Mouse (Mus musculus): ENCODE measurements around the gene Rps18. TPM values are rescaled to one million over a fixed set of nuclear protein-coding genes. Genes with fewer than 3 reads are reported as not detected.
A peak's percentile ranks its signal among the peaks of the same experiment; 100 is the strongest.

Rps18 gene
- polyA plus RNA-seq, 1 experiment from 2014 or later = 904 TPM

DNA sequence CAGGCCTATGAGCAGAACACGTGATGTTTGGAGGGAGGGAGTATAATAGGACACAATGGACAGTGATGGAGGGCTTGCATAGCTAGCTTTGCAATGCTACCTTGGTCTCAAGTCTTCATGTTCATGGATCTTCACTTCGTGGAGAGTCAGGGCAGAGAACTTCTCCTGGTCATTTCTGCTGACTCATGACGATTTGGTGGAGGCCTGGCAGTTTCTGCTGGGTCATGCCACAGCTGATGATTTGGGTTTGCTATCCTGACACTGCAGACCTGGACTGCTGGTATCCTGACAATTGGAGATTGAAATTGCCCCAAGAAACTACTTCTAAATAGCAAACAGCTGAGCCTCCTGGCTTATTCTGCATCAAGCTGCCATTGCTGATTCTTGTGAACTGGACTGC, 17.8 kb upstream of the Rps18 start:
- ATAC-seq (ENCODE audit: low read depth) = no peak
- H3K4me2 ChIP-seq (ENCODE audit: low read depth, low read length) = no peak overlapping the region
- H3K4me1 ChIP-seq (ENCODE audit: control insufficient read depth, low read depth, low read length) = peaks cover 4% of the 10 kb centered on the region
- no peak overlapping the region for H3K4me3 ChIP-seq (ENCODE audit: low read depth, low read length)
- WGBS (ENCODE audit: insufficient replicate concordance) = 36% methylated on average over 3 of the region's 3 CpGs
- H3K36me3 ChIP-seq (ENCODE audit: control insufficient read depth, insufficient read depth) = no peaks in the 10 kb centered on the region
- no peak overlapping the region for H3K9ac ChIP-seq (ENCODE audit: low read depth, low read length)
- H3K9me3 ChIP-seq (replicated peaks; ENCODE audit: control insufficient read depth, low read length) = no peaks in the 10 kb centered on the region
- peaks cover 11% of the 10 kb centered on the region for H3K27me3 ChIP-seq (ENCODE audit: control insufficient read depth, insufficient read depth, low read depth, low read length)
- H3K27ac ChIP-seq (ENCODE audit: low read length) = no peak overlapping the region

GRCm38 (mm10) chr17:33972691-33973090, 16.9 kb upstream of the Rps18 start:
- no peak overlapping the region for H3K4me2 ChIP-seq (ENCODE audit: low read depth, low read length)
- ATAC-seq (ENCODE audit: low read depth) = no peak
- no peaks in the 10 kb centered on the region for H3K36me3 ChIP-seq (ENCODE audit: control insufficient read depth, insufficient read depth)
- no peaks in the 10 kb centered on the region; the same call in none of the 2 replicates for H3K4me1 ChIP-seq (ENCODE audit: control insufficient read depth, low read depth, low read length)
- no peak overlapping the region for H3K9ac ChIP-seq (ENCODE audit: low read depth, low read length)
- H3K27me3 ChIP-seq (ENCODE audit: control insufficient read depth, insufficient read depth, low read depth, low read length) = peaks cover 2% of the 10 kb centered on the region
- H3K9me3 ChIP-seq (replicated peaks; ENCODE audit: control insufficient read depth, low read length) = no peaks in the 10 kb centered on the region
- no peak overlapping the region for H3K27ac ChIP-seq (ENCODE audit: low read length)
- 0% methylated on average over 1 of the region's 1 CpGs for WGBS (ENCODE audit: insufficient replicate concordance)
- no peak overlapping the region for H3K4me3 ChIP-seq (ENCODE audit: low read depth, low read length)

DNA sequence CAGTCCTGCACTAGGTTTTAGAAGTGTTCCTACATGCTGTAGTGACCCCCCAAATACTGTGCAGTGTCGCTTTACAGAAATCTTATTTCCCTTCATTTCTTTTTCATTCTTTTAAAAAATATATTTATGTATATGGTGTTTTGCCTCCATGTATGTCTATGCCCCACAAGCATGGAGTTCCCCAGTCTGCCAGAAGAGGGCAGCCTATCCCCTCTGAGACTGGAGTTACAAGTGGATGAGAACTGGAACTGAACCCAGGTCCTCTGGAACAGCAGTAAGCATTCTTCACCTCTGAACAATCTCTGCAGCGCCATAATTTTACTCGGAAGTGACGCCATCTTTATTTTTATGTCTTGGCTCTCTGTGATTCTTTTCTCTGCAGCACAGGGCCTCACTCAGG, 13.6 kb upstream of the Rps18 start:
- H3K27ac ChIP-seq (ENCODE audit: low read length) = no peak overlapping the region
- no peak overlapping the region for H3K4me2 ChIP-seq (ENCODE audit: low read depth, low read length)
- no peak overlapping the region for H3K4me3 ChIP-seq (ENCODE audit: low read depth, low read length)
- H3K36me3 ChIP-seq (ENCODE audit: control insufficient read depth, insufficient read depth) = peaks cover 4% of the 10 kb centered on the region; the same call in 1 of the 2 replicates
- 69% methylated on average over 4 of the region's 4 CpGs for WGBS (ENCODE audit: insufficient replicate concordance)
- no peaks in the 10 kb centered on the region for H3K27me3 ChIP-seq (ENCODE audit: control insufficient read depth, insufficient read depth, low read depth, low read length)
- no peaks in the 10 kb centered on the region for H3K9me3 ChIP-seq (replicated peaks; ENCODE audit: control insufficient read depth, low read length)
- H3K9ac ChIP-seq (ENCODE audit: low read depth, low read length) = no peak overlapping the region
- H3K4me1 ChIP-seq (ENCODE audit: control insufficient read depth, low read depth, low read length) = no peaks in the 10 kb centered on the region; the same call in 1 of the 2 replicates
- no peak for ATAC-seq (ENCODE audit: low read depth)

- ATAC-seq (ENCODE audit: low read depth) = peak; percentile 42; the same call in 1 of the 2 replicates
- H3K36me3 ChIP-seq (ENCODE audit: control insufficient read depth, insufficient read depth) = peaks cover 6% of the 10 kb centered on the region; the same call in 1 of the 2 replicates
- H3K4me1 ChIP-seq (ENCODE audit: control insufficient read depth, low read depth, low read length) = no peaks in the 10 kb centered on the region; the same call in 1 of the 2 replicates
- no peak overlapping the region for H3K9ac ChIP-seq (ENCODE audit: low read depth, low read length)
- H3K27me3 ChIP-seq (ENCODE audit: control insufficient read depth, insufficient read depth, low read depth, low read length) = no peaks in the 10 kb centered on the region
- H3K4me3 ChIP-seq (ENCODE audit: low read depth, low read length) = no peak overlapping the region
- WGBS (ENCODE audit: insufficient replicate concordance) = 29% methylated on average over 5 of the region's 5 CpGs
- H3K4me2 ChIP-seq (ENCODE audit: low read depth, low read length) = no peak overlapping the region
- H3K27ac ChIP-seq (ENCODE audit: low read length) = no peak overlapping the region
- H3K9me3 ChIP-seq (replicated peaks; ENCODE audit: control insufficient read depth, low read length) = no peaks in the 10 kb centered on the region
Measured at GRCm38 (mm10) chr17:33968927-33969326, 13.1 kb upstream of the Rps18 start.

- Histone ChIP-seq H3K4me3 (ENCODE audit: low read depth, low read length) (no peak overlapping the region), H3K36me3 (ENCODE audit: control insufficient read depth, insufficient read depth) (peaks cover 7% of the 10 kb centered on the region; the same call in 1 of the 2 replicates), H3K4me2 (ENCODE audit: low read depth, low read length) (no peak overlapping the region), H3K4me1 (ENCODE audit: control insufficient read depth, low read depth, low read length) (no peaks in the 10 kb centered on the region; the same call in 1 of the 2 replicates), H3K27me3 (ENCODE audit: control insufficient read depth, insufficient read depth, low read depth, low read length) (no peaks in the 10 kb centered on the region), H3K27ac (ENCODE audit: low read length) (no peak overlapping the region), H3K9me3 (replicated peaks; ENCODE audit: control insufficient read depth, low read length) (no peaks in the 10 kb centered on the region), H3K9ac (ENCODE audit: low read depth, low read length) (no peak overlapping the region)
- ATAC-seq (ENCODE audit: low read depth) = peak; percentile 67
- under 1% methylated on average over 9 of the region's 9 CpGs for WGBS (ENCODE audit: insufficient replicate concordance)
Measured at GRCm38 (mm10) chr17:33968489-33968888, 12.7 kb upstream of the Rps18 start.

DNA sequence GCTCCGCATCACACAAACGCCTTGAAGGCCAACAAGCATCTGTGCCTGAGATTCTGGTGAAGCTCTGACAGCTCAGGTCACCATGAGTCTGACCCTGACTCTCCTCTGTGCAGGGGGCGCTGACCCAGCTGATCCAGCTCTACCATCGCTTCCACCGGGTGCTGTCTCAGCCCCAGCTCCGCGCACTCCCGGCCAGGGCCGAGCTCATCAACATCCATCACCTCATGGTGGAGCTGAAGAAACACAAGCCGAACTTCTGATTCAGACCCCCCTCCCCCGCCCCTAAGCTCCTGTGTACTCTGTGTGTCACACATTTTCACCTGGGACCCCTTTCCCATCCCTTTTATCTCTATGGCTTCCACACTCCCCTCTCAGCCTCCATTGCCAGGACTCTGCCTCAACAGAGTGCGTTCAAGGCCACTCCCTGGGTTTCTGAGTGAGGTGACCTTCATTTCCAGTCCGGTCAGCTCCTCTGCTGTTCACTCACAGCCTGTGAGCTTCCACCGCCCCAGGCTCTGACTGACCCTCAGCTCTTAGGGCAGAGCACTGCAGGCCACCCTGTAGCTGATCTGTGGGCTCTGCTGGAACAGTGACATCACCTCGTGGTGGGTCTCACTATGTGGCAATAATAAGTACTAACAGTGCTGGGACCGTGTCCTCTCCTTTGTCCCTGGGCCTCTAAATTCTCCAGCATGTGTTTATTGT, 10.2 kb upstream of the Rps18 start:
- ATAC-seq (ENCODE audit: low read depth) = no peak
- Histone ChIP-seq H3K4me2 (ENCODE audit: low read depth, low read length) (no peak overlapping the region), H3K4me3 (ENCODE audit: low read depth, low read length) (no peak overlapping the region), H3K9me3 (replicated peaks; ENCODE audit: control insufficient read depth, low read length) (no peaks in the 10 kb centered on the region), H3K27me3 (ENCODE audit: control insufficient read depth, insufficient read depth, low read depth, low read length) (no peaks in the 10 kb centered on the region), H3K36me3 (ENCODE audit: control insufficient read depth, insufficient read depth) (peaks cover 10% of the 10 kb centered on the region; the same call in 1 of the 2 replicates), H3K9ac (ENCODE audit: low read depth, low read length) (no peak overlapping the region), H3K4me1 (ENCODE audit: control insufficient read depth, low read depth, low read length) (no peaks in the 10 kb centered on the region; the same call in 1 of the 2 replicates), H3K27ac (ENCODE audit: low read length) (no peak overlapping the region)
- 80% methylated on average over 16 of the region's 16 CpGs for WGBS (ENCODE audit: insufficient replicate concordance)

DNA sequence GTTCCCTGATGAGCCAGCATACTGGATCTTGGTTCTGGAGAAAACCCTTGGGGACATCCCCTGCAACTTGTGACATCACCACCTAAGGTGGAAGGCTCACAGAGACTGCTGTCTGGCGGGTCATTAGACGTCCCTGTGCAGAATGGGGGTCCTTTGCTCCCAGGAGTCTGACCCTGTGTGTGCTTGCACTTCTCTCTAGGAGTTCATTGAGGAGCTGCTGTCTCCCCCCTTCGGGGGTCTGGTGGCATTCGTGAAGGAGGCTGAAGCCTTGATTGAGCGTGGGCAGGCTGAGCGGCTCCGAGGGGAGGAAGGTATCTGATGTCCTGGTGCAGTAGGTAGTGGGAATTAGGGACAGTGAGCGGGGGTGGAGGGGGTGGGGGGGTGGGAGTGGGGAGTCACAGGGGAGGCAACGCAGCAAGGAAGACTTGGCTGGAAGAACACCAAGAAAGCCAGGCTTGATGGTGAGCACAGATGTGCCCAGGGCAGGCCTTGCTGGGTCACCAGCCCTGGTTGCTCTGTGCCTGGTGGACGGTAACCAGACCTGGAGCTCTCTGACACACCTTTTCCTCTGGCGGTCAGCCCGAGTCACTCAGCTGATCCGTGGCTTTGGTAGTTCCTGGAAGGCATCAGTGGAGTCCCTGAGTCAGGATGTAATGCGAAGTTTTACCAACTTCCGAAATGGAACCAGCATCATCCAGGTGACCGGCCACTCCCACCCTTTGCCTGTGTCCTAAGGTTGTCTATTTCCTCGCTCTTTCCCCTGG, 9.5 kb upstream of the Rps18 start:
- Histone ChIP-seq H3K4me2 (ENCODE audit: low read depth, low read length) (no peak overlapping the region), H3K9ac (ENCODE audit: low read depth, low read length) (no peak overlapping the region), H3K27ac (ENCODE audit: low read length) (no peak overlapping the region), H3K4me1 (ENCODE audit: control insufficient read depth, low read depth, low read length) (no peaks in the 10 kb centered on the region; the same call in 1 of the 2 replicates), H3K9me3 (replicated peaks; ENCODE audit: control insufficient read depth, low read length) (no peaks in the 10 kb centered on the region), H3K27me3 (ENCODE audit: control insufficient read depth, insufficient read depth, low read depth, low read length) (no peaks in the 10 kb centered on the region), H3K36me3 (ENCODE audit: control insufficient read depth, insufficient read depth) (peaks cover 10% of the 10 kb centered on the region; the same call in 1 of the 2 replicates), H3K4me3 (ENCODE audit: low read depth, low read length) (no peak overlapping the region)
- ATAC-seq (ENCODE audit: low read depth) = no peak
- 84% methylated on average over 17 of the region's 17 CpGs for WGBS (ENCODE audit: insufficient replicate concordance)

DNA sequence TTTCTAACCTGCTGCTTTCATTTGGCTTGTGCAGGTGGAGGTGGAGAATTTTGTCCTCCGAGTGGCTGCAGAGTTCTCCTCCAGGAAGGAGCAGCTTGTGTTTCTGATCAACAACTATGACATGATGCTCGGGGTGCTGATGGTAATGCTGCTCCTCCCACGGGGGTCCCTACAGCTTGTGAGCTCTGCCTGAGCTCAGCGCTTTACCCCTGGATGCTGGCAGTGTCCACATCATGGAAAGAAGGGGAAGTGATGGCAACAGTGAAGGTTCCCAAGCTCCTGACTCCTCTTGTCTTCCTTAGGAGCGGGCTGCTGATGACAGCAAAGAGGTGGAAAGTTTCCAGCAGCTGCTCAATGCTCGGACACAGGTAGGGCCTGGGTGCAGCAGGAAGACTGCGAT, 7.1 kb upstream of the Rps18 start:
- Histone ChIP-seq H3K27ac (ENCODE audit: low read length) (no peak overlapping the region), H3K4me1 (ENCODE audit: control insufficient read depth, low read depth, low read length) (no peaks in the 10 kb centered on the region), H3K9ac (ENCODE audit: low read depth, low read length) (no peak overlapping the region), H3K4me2 (ENCODE audit: low read depth, low read length) (no peak overlapping the region), H3K36me3 (ENCODE audit: control insufficient read depth, insufficient read depth) (peaks cover 12% of the 10 kb centered on the region; the same call in 1 of the 2 replicates), H3K9me3 (replicated peaks; ENCODE audit: control insufficient read depth, low read length) (no peaks in the 10 kb centered on the region), H3K4me3 (ENCODE audit: low read depth, low read length) (no peak overlapping the region), H3K27me3 (ENCODE audit: control insufficient read depth, insufficient read depth, low read depth, low read length) (no peaks in the 10 kb centered on the region)
- 81% methylated on average over 7 of the region's 7 CpGs for WGBS (ENCODE audit: insufficient replicate concordance)
- no peak for ATAC-seq (ENCODE audit: low read depth)

GRCm38 (mm10) chr17:33959948-33960347, 4.1 kb upstream of the Rps18 start:
- no peak for ATAC-seq (ENCODE audit: low read depth)
- Histone ChIP-seq H3K27ac (ENCODE audit: low read length) (no peak overlapping the region), H3K4me2 (ENCODE audit: low read depth, low read length) (no peak overlapping the region)

More at GRCm38 (mm10) chr17:33959948-33960347, 4.1 kb upstream of the Rps18 start:
- 85% methylated on average over 15 of the region's 15 CpGs for WGBS (ENCODE audit: insufficient replicate concordance)
- H3K9me3 ChIP-seq (replicated peaks; ENCODE audit: control insufficient read depth, low read length) = no peaks in the 10 kb centered on the region
- H3K36me3 ChIP-seq (ENCODE audit: control insufficient read depth, insufficient read depth) = peaks cover 8% of the 10 kb centered on the region; the same call in 1 of the 2 replicates
- H3K4me3 ChIP-seq (ENCODE audit: low read depth, low read length) = no peak overlapping the region
- no peak overlapping the region for H3K9ac ChIP-seq (ENCODE audit: low read depth, low read length)
- peaks cover 5% of the 10 kb centered on the region for H3K4me1 ChIP-seq (ENCODE audit: control insufficient read depth, low read depth, low read length)
- H3K27me3 ChIP-seq (ENCODE audit: control insufficient read depth, insufficient read depth, low read depth, low read length) = no peaks in the 10 kb centered on the region
